Mouse (Mus musculus): ENCODE data around the gene 1700001L19Rik. TPM values are rescaled to one million over a fixed set of nuclear protein-coding genes. Genes with fewer than 3 reads are reported as not detected.

Gene 1700001L19Rik
- polyA plus RNA-seq, 1 experiment from 2014 or later: not detected

- H3K4me2 ChIP-seq: no peak overlapping the region
- peaks cover 4% of the 10 kb centered on the region; the same call in 1 of the 2 replicates for H3K9me3 ChIP-seq (replicated peaks)
- no peak overlapping the region for H3K9ac ChIP-seq
- no peaks in the 10 kb centered on the region for H3K27me3 ChIP-seq (replicated peaks)
- H3K36me3 ChIP-seq: no peaks in the 10 kb centered on the region
- H3K4me3 ChIP-seq: no peak overlapping the region
- ATAC-seq: no peak
- no peaks in the 10 kb centered on the region for H3K4me1 ChIP-seq
- 64% methylated on average over 1 of the region's 1 CpGs for WGBS (ENCODE audit: insufficient replicate concordance)
- H3K27ac ChIP-seq: no peak overlapping the region
Observed at GRCm38 (mm10) chr13:68642786-68643185, 45.6 kb downstream of the 1700001L19Rik start.

Other genes starting within 250 kb of the 1700001L19Rik start
- gene Mtrr, start 15.3 kb upstream of the 1700001L19Rik start, polyA plus RNA-seq (2016; fragmentation: Nextera tagmentation; extraction: Ambion mirVana): 23.9 and 24.2 TPM in 2 replicates
- gene Fastkd3, start 15.2 kb upstream of the 1700001L19Rik start, polyA plus RNA-seq (2016; fragmentation: Nextera tagmentation; extraction: Ambion mirVana): 22.6 and 22.7 TPM in 2 replicates